Mouse (Mus musculus) heart, embryonic 16.5 days (tissue): ENCODE measurements at regions not wholly inside any gene's neighbourhood (a gene's known extent, or its start where the extent isn't known, plus 50 kb on each side); places are given as distances from the start of the nearest gene placed in this dataset.

ENCODE experiments used
- ATAC-seq: fragments of 200-750 bp; cut with Nextera tagmentation; replicated peaks from 2 replicates; pipeline ENCODE4 v1.8.0; 2017; ENCODE audit warnings: moderate number of reproducible peaks; ENCODE audit not compliant: insufficient read depth, low FRiP score; ENCODE audit errors: extremely low read depth
- H3K27ac ChIP-seq: fragments of 300-500 bp; sonication (generic); 2 replicates; pipeline ENCODE4 v1.5.1; 2014; ENCODE audit warnings: mild to moderate bottlenecking, low read length, control low read depth, moderate library complexity
- H3K27me3 ChIP-seq: fragments of 300-500 bp; sonication (generic); 2 replicates; pipeline ENCODE4 v1.6.1; 2014; ENCODE audit warnings: low read length, mixed read lengths; ENCODE audit not compliant: control insufficient read depth, insufficient read depth
- H3K36me3 ChIP-seq: fragments of 300-500 bp; sonication (generic); 2 replicates; pipeline ENCODE4 v1.6.1; 2014; ENCODE audit not compliant: control insufficient read depth, insufficient read depth
- H3K4me1 ChIP-seq: fragments of 300-500 bp; sonication (generic); 2 replicates; pipeline ENCODE4 v1.6.1; 2014; ENCODE audit warnings: low read length, mixed read lengths; ENCODE audit not compliant: control insufficient read depth, insufficient read depth
- H3K4me2 ChIP-seq: fragments of 300-500 bp; sonication (generic); 2 replicates; pipeline ENCODE4 v1.6.1; 2014; ENCODE audit warnings: low read depth, mild to moderate bottlenecking, control low read depth, low read length
- H3K4me3 ChIP-seq: fragments of 300-500 bp; sonication (generic); 2 replicates; pipeline ENCODE4 v1.5.1; 2014; ENCODE audit warnings: mild to moderate bottlenecking, control low read depth, low read length
- H3K9ac ChIP-seq: fragments of 300-500 bp; sonication (generic); 2 replicates; pipeline ENCODE4 v1.6.1; 2014; ENCODE audit warnings: low read length, control low read depth
- H3K9me3 ChIP-seq: fragments of 300-500 bp; sonication (generic); replicated peaks from 2 replicates; pipeline ENCODE4 v1.6.1; 2016; ENCODE audit warnings: low read length; ENCODE audit not compliant: control insufficient read depth
- WGBS: fragments of 180-500 bp; shearing (Covaris S2); extraction: QIAGEN DNeasy Blood & Tissue Kit; methylation state at CpG from one replicate; pipeline ENCODE4 v1.1.7; 2014; 5-methylcytosine and 5-hydroxymethylcytosine counted together

- WGBS, result 68% methylated on average over 4 of the region's 4 CpGs
- H3K4me1 ChIP-seq, result no peaks in the 10 kb centered on the region
- no peaks in the 10 kb centered on the region for H3K36me3 ChIP-seq
- H3K27me3 ChIP-seq, result no peaks in the 10 kb centered on the region
- H3K4me3 ChIP-seq, result no peak overlapping the region
- no peak overlapping the region for H3K4me2 ChIP-seq
- H3K9ac ChIP-seq, result no peak overlapping the region
- H3K27ac ChIP-seq, result no peak overlapping the region
- ATAC-seq, result no peak
- 0 out of 2 replicates have a peak, but pooled peaks cover 3% of the 10 kb centered on the region for H3K9me3 ChIP-seq
These were observed 68.9 kb upstream of the Pitx1 start for GRCm38 (mm10) chr13:55904884-55905283.

- WGBS, result 50% methylated on average over 11 of the region's 11 CpGs
- Histone ChIP-seq H3K4me2 (no peak overlapping the region), H3K36me3 (no peaks in the 10 kb centered on the region), H3K9ac (no peak overlapping the region), H3K27ac (no peak overlapping the region), H3K4me1 (no peaks in the 10 kb centered on the region), H3K9me3 (no peaks in the 10 kb centered on the region), H3K27me3 (no peaks in the 10 kb centered on the region), H3K4me3 (no peak overlapping the region)
- ATAC-seq, result no peak
These were observed 66.3 kb upstream of the Pitx1 start for GRCm38 (mm10) chr13:55902255-55902654.

- Histone ChIP-seq H3K27ac (no peak overlapping the region), H3K4me1 (0 out of 2 replicates have a peak, but pooled peaks cover 3% of the 10 kb centered on the region), H3K27me3 (no peaks in the 10 kb centered on the region), H3K4me3 (no peak overlapping the region), H3K9me3 (no peaks in the 10 kb centered on the region), H3K9ac (no peak overlapping the region), H3K36me3 (no peaks in the 10 kb centered on the region), H3K4me2 (no peak overlapping the region)
- no peak for ATAC-seq
- 91% methylated on average over 4 of the region's 4 CpGs for WGBS
These were observed 64.2 kb upstream of the Pitx1 start for GRCm38 (mm10) chr13:55900190-55900526.

- H3K27ac ChIP-seq, result no peak overlapping the region
- WGBS, result 76% methylated on average over 10 of the region's 10 CpGs
- H3K4me3 ChIP-seq, result no peak overlapping the region
These were observed 63.7 kb upstream of the Pitx1 start for GRCm38 (mm10) chr13:55899501-55900189.

GRCm38 (mm10) chr13:55898999-55899398 lies 63.0 kb upstream of the Pitx1 start:
- 52% methylated on average over 8 of the region's 8 CpGs for whole genome bisulfite sequencing
- Histone ChIP-seq H3K27ac (no peak overlapping the region), H3K27me3 (no peaks in the 10 kb centered on the region), H3K36me3 (no peaks in the 10 kb centered on the region), H3K9me3 (no peaks in the 10 kb centered on the region), H3K4me3 (no peak overlapping the region), H3K4me1 (0 out of 2 replicates have a peak, but pooled peaks cover 3% of the 10 kb centered on the region), H3K9ac (no peak overlapping the region), H3K4me2 (no peak overlapping the region)
- ATAC-seq, result no peak

More at GRCm38 (mm10) chr13:55899501-55900189, 63.7 kb upstream of the Pitx1 start:
- no peak for ATAC-seq
- Histone ChIP-seq H3K4me1 (0 out of 2 replicates have a peak, but pooled peaks cover 3% of the 10 kb centered on the region), H3K27me3 (no peaks in the 10 kb centered on the region), H3K4me2 (no peak overlapping the region), H3K9me3 (no peaks in the 10 kb centered on the region), H3K9ac (no peak overlapping the region), H3K36me3 (no peaks in the 10 kb centered on the region)

- Histone ChIP-seq H3K9ac (no peak overlapping the region), H3K27me3 (no peaks in the 10 kb centered on the region), H3K36me3 (no peaks in the 10 kb centered on the region), H3K4me1 (0 out of 2 replicates have a peak, but pooled peaks cover 3% of the 10 kb centered on the region), H3K4me2 (no peak overlapping the region), H3K27ac (no peak overlapping the region), H3K9me3 (no peaks in the 10 kb centered on the region), H3K4me3 (no peak overlapping the region)
- ATAC-seq, result no peak
- WGBS, result 84% methylated on average over 17 of the region's 17 CpGs
These were observed 62.4 kb upstream of the Pitx1 start for GRCm38 (mm10) chr13:55898257-55898950.

GRCm38 (mm10) chr13:55895505-55895904 lies 59.5 kb upstream of the Pitx1 start:
- Histone ChIP-seq H3K4me1 (0 out of 2 replicates have a peak, but pooled peaks cover 3% of the 10 kb centered on the region), H3K9me3 (no peaks in the 10 kb centered on the region), H3K27me3 (no peaks in the 10 kb centered on the region), H3K4me2 (no peak overlapping the region), H3K36me3 (no peaks in the 10 kb centered on the region), H3K4me3 (no peak overlapping the region), H3K27ac (no peak overlapping the region), H3K9ac (no peak overlapping the region)
- 75% methylated on average over 5 of the region's 5 CpGs for WGBS
- ATAC-seq, result no peak

GRCm38 (mm10) chr13:55893154-55894018 lies 57.4 kb upstream of the Pitx1 start:
- no peak for ATAC-seq
- 74% methylated on average over 25 of the region's 25 CpGs for WGBS
- Histone ChIP-seq H3K27me3 (no peaks in the 10 kb centered on the region), H3K4me2 (no peak overlapping the region), H3K9me3 (no peaks in the 10 kb centered on the region), H3K36me3 (no peaks in the 10 kb centered on the region), H3K9ac (no peak overlapping the region), H3K27ac (no peak overlapping the region), H3K4me3 (no peak overlapping the region), H3K4me1 (0 out of 2 replicates have a peak, but pooled peaks cover 3% of the 10 kb centered on the region)
